Mouse (Mus musculus) liver, embryonic 16.5 days (tissue): Measurements from ENCODE around the gene Pawr. TPM values are rescaled to one million over a fixed set of nuclear protein-coding genes. Genes with fewer than 3 reads are reported as not detected.
"Not testable (repeated sequence)": the region's sequence is repeated elsewhere in the genome, so short reads cannot be mapped to it uniquely, and the experiment has no call there.

ENCODE experiments used
- ATAC-seq: fragments of 200-750 bp; cut with Nextera tagmentation; 2 replicates; pipeline ENCODE4 v1.8.0; 2017; ENCODE audit warnings: low read depth, mild to moderate bottlenecking, moderate number of reproducible peaks, moderate library complexity
- H3K27ac ChIP-seq: fragments of 300-500 bp; sonication (generic); 2 replicates; pipeline ENCODE4 v1.5.1; 2014; ENCODE audit warnings: mild to moderate bottlenecking, low read length
- H3K27me3 ChIP-seq: fragments of 300-500 bp; sonication (generic); 2 replicates; pipeline ENCODE4 v1.6.1; 2014; ENCODE audit warnings: low read depth, low read length, mixed read lengths; ENCODE audit not compliant: control insufficient read depth, insufficient read depth
- H3K36me3 ChIP-seq: fragments of 300-500 bp; sonication (generic); 2 replicates; pipeline ENCODE4 v1.6.1; 2014; ENCODE audit warnings: mild to moderate bottlenecking; ENCODE audit not compliant: control insufficient read depth, insufficient read depth
- H3K4me1 ChIP-seq: fragments of 300-500 bp; sonication (generic); 2 replicates; pipeline ENCODE4 v1.6.1; 2014; ENCODE audit warnings: low read depth, low read length, mixed read lengths; ENCODE audit not compliant: control insufficient read depth
- H3K4me2 ChIP-seq: fragments of 300-500 bp; sonication (generic); 2 replicates; pipeline ENCODE4 v1.6.1; 2014; ENCODE audit warnings: low read depth, low read length, mixed read lengths
- H3K4me3 ChIP-seq: fragments of 300-500 bp; sonication (generic); 2 replicates; pipeline ENCODE4 v1.5.1; 2014; ENCODE audit warnings: low read depth, mild to moderate bottlenecking, low read length
- H3K9ac ChIP-seq: fragments of 300-500 bp; sonication (generic); 2 replicates; pipeline ENCODE4 v1.6.1; 2014; ENCODE audit warnings: low read depth, low read length
- H3K9me3 ChIP-seq: fragments of 300-500 bp; sonication (generic); replicated peaks from 2 replicates; pipeline ENCODE4 v1.6.1; 2016; ENCODE audit warnings: low read length; ENCODE audit not compliant: control insufficient read depth
- WGBS: fragments of 180-500 bp; shearing (Covaris S2); extraction: QIAGEN DNeasy Blood & Tissue Kit; methylation state at CpG from one replicate; pipeline ENCODE4 v1.1.7; 2014; ENCODE audit not compliant: insufficient replicate concordance; 5-methylcytosine and 5-hydroxymethylcytosine counted together
- polyA plus RNA-seq: library from polyadenylated mRNA; unstranded; fragments of >200 nt; fragmentation: Nextera tagmentation; extraction: Ambion mirVana; gene quantifications from 2 replicates; pipeline ENCODE4 v1.2.1, GENCODE M21; 2015

The Pawr gene
- polyA plus RNA-seq, 1 experiment from 2014 or later, result 3.7 TPM

DNA sequence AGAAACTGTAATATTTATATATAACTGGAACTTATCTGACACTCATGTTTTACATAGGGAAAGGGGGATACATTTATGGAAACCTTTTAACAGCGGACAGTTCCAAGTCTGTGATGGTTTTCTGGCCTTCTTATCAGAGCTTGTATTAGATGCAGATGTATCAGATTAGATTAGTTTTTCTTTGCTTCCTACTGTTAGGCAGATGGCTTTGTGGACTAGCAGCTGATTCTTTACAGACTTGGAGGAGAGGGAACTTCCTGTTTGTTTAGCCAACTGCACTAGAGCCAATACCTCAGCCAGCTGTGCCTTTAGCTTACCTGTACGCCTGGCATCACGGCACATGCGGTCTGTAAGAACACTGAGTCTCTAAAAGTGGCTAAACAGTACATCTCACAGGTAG is 8.0 kb downstream of the Pawr start:
- H3K9me3 ChIP-seq, result no peaks in the 10 kb centered on the region
- 72% methylated on average over 4 of the region's 4 CpGs for WGBS
- H3K27me3 ChIP-seq, result no peaks in the 10 kb centered on the region

DNA sequence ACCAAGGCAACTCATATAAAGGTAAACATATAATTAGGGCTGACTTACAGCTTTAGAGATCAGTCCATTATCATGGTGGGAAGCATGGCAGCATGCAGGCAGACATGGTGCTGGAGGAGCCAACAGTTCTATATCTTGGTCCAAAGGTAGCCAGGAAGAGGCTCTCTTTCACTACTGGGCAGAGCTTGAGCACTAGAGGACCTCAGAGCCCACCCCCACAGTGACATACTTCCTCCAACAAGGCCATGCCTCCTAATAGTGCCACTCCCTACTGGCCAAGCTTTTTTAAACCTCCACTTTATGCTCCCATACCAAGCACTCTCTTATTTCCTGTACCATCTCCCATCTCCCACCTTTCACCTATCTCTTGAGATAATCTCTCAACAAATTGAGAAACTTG is 11.8 kb downstream of the Pawr start:
- H3K27ac ChIP-seq, result no peak overlapping the region
- no peaks in the 10 kb centered on the region; the same call in 1 of the 2 replicates for H3K4me1 ChIP-seq
- H3K36me3 ChIP-seq, result no peaks in the 10 kb centered on the region; the same call in 1 of the 2 replicates
- H3K27me3 ChIP-seq, result no peaks in the 10 kb centered on the region
- no peak overlapping the region for H3K4me2 ChIP-seq
- no peak overlapping the region for H3K4me3 ChIP-seq
- no peak overlapping the region for H3K9ac ChIP-seq
- no peak for ATAC-seq
- H3K9me3 ChIP-seq, result no peaks in the 10 kb centered on the region

More for the DNA sequence above, 8.0 kb downstream of the Pawr start:
- Histone ChIP-seq H3K4me3 (no peak overlapping the region), H3K27ac (no peak overlapping the region), H3K9ac (no peak overlapping the region), H3K4me2 (no peak overlapping the region), H3K36me3 (no peaks in the 10 kb centered on the region), H3K4me1 (no peaks in the 10 kb centered on the region)
- ATAC-seq, result no peak

DNA sequence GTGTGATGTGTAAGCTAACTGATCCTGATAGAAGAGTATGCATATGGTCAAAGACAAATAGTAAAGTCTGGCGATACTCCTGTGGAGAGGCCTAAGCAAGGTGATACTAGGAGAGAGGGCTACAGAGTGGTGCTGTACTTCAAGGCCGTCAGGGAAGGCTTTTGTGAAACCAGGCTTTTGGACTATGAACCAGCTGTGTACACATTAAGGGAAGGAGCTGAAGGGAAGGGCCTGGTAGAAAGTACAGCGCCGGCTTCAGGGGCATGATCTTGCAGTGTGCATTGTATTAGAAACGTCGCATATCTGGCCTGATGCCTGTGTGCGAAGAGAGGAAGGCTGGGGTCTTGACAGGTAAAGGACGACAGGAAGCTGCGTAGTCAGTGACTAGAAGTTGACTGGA is 13.2 kb downstream of the Pawr start:
- no peaks in the 10 kb centered on the region; the same call in 1 of the 2 replicates for H3K4me1 ChIP-seq
- no peaks in the 10 kb centered on the region; the same call in 1 of the 2 replicates for H3K36me3 ChIP-seq
- no peaks in the 10 kb centered on the region for H3K9me3 ChIP-seq
- no peak overlapping the region for H3K4me3 ChIP-seq
- WGBS, result 81% methylated on average over 9 of the region's 9 CpGs
- H3K27ac ChIP-seq, result no peak overlapping the region
- ATAC-seq, result peak; percentile 27; the same call in 1 of the 2 replicates
- no peak overlapping the region for H3K4me2 ChIP-seq
- no peak overlapping the region for H3K9ac ChIP-seq
- no peaks in the 10 kb centered on the region for H3K27me3 ChIP-seq

DNA sequence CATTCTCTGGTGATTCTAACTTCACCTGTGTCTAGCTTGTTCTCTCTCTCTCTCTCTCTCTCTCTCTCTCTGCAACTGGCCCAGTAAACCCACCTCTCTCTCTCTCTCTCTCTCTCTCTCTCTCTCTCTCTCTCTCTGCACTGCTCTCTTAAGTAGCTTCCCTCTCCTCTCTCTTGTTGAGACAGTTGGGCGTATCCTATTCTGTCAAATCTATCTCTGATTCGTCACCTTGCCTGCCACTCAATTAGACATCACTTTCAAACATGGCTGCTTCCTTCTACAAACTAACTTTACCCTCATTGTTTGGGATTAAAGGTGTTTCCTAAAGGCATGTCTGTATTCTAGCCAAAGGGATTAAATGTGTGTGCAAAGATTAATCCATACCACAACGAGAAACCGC is 14.4 kb downstream of the Pawr start:
- not testable (repeated sequence) for H3K27ac ChIP-seq, H3K27me3 ChIP-seq, H3K4me1 ChIP-seq, ATAC-seq, H3K4me3 ChIP-seq, H3K9me3 ChIP-seq, H3K36me3 ChIP-seq, H3K4me2 ChIP-seq, H3K9ac ChIP-seq
- WGBS, result 73% methylated on average over 4 of the region's 4 CpGs

DNA sequence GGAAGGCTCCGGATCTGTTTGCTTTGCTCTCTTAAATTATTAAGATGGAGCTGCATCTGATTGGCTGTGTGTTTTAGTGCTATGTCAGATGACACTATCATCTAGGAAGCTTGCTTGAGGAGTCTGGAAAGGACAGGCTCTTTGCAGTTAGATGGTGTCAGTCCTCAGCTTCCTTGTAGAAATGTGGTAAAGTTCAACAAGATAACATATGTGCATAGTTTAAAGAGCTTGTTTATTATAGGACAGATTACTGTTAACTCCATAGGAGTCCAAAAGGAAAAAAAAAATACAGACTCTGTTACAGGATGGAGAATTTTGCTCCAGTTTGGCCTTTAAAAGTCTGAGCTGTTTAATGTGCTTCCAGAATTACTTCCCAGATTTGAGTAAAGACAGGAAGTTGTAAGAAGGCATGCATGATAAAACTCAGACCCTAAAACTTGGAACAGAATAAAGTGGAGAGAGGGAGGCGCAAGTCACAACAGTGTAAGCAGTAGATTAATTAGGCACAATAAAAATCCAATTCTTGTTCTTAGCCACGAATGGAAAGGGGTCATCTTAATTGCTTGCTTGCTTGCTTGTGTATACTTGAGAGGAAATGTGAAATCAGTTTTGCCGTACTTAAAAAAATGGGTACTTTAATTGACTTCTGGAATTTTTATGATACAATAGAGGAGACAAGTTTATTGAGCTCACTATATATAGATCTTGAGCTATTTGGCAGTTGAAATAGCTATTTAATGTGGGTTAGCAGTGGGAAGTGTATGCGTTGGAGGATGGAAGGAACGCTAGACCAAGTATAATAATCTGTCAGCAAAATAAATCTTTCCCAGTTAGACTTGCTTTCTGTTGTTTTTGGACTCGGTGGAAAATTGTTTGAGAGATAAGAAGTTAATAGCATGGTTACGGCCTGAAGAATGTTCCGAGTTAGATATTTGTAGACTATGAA is 18.5 kb downstream of the Pawr start:
- Histone ChIP-seq H3K4me3 (no peak overlapping the region), H3K27me3 (no peaks in the 10 kb centered on the region), H3K27ac (no peak overlapping the region), H3K4me1 (no peaks in the 10 kb centered on the region), H3K4me2 (no peak overlapping the region), H3K9ac (no peak overlapping the region), H3K36me3 (no peaks in the 10 kb centered on the region; the same call in 1 of the 2 replicates), H3K9me3 (no peaks in the 10 kb centered on the region)
- 64% methylated on average over 9 of the region's 9 CpGs for WGBS
- no peak for ATAC-seq

DNA sequence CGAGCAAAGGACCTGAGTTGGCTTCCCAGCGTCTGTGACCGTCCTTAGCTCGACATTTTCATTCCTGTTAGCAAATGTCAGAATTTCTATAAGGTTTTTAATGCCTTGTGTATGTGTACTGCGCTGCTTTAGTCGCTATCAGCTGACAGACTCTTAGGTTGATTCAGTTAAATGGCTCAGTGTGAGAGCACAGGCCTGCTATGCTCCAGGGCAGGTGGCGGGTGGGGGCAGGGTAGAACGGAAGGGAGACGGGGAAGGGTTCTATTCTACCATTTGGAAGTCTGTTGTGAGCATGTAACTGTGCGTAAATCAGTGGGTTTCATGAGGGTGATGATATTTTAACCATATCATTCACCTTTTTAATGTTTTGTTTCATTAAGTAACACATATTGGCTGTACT is 21.0 kb downstream of the Pawr start:
- no peak for ATAC-seq
- WGBS, result 74% methylated on average over 10 of the region's 10 CpGs

DNA sequence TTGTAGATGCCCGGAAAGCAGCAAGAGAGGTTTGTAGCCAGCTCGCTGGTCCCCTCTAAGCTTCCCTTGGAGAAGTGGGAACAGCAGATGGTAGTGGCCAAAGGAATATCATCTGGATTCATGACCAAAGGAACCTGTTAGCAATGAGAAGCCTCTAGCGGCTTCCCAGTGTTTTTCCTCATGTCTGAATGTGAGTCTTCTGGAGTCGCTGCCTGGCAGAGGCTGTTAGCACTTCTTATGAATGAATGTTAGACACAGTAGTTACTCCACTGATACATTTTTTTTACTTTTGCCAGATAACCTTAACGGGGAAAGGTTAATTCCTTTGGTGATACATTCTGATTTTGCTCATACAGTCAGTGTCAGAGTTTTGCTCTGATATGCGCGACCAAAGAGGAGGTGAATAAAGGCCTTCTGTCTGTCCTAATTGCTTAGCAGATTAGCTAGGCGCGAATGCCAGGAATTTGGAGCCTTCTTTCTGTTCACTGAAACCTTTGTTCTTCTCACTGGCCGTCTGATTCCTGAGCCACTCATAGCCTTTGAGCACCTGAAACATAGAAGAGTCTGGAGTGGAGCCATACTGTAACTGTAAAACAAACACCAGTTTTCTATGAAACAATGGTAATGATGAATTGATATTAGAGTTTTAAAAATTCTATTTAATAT is 22.9 kb downstream of the Pawr start:
- H3K4me2 ChIP-seq, result no peak overlapping the region
- WGBS, result 65% methylated on average over 10 of the region's 10 CpGs

More for the DNA sequence above, 21.0 kb downstream of the Pawr start:
- Histone ChIP-seq H3K9ac (no peak overlapping the region), H3K4me2 (no peak overlapping the region), H3K9me3 (no peaks in the 10 kb centered on the region), H3K27ac (no peak overlapping the region), H3K27me3 (no peaks in the 10 kb centered on the region), H3K4me3 (no peak overlapping the region), H3K4me1 (no peaks in the 10 kb centered on the region), H3K36me3 (no peaks in the 10 kb centered on the region)

DNA sequence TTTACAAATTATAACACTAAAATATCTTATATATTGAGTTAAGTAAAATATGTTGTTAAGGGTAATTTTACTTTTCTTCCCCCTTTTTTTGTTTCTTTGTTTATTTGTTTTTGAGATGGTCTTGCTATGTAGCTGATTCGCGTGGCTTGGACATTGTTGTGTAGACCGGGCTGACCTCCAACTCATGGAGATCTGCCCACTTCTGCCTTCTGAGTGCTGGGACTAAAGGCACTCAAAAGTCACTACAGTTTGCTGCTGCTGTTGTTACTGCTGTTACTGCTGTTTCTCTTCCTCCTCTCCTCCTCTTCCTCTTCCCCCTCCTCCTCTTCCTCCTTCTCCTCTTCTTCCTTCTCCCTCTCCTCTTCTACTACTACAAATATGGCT is 23.5 kb downstream of the Pawr start:
- Histone ChIP-seq H3K9me3 (no peaks in the 10 kb centered on the region), H3K36me3 (no peaks in the 10 kb centered on the region), H3K4me2 (no peak overlapping the region), H3K27ac (no peak overlapping the region), H3K4me3 (no peak overlapping the region), H3K4me1 (no peaks in the 10 kb centered on the region; the same call in 1 of the 2 replicates), H3K27me3 (no peaks in the 10 kb centered on the region), H3K9ac (no peak overlapping the region)
- no peak for ATAC-seq
- WGBS, result 79% methylated on average over 3 of the region's 3 CpGs

More for the DNA sequence above, 22.9 kb downstream of the Pawr start:
- Histone ChIP-seq H3K4me3 (no peak overlapping the region), H3K27ac (no peak overlapping the region), H3K4me1 (no peaks in the 10 kb centered on the region; the same call in 1 of the 2 replicates), H3K36me3 (no peaks in the 10 kb centered on the region), H3K9me3 (no peaks in the 10 kb centered on the region), H3K27me3 (no peaks in the 10 kb centered on the region), H3K9ac (no peak overlapping the region)
- no peak for ATAC-seq
